Comparison of ENCODE assay signal across 23 mouse cellular contexts in genomic region chr12:41215186-41215585, GRCm38 (mm10).
A peak's percentile ranks its signal among the peaks of the same experiment; 100 is the strongest.
DNase-seq lines count a peak whose midpoint lies in the region; ATAC-seq and TF ChIP-seq lines count a peak whose summit lies in the region.
"Had no signal": no experiment of that assay in that cellular context is flagged by ENCODE, and none has a peak within 500 bp of the region (broad histone marks: within the 10 kb centered on the region; RNA-seq: fewer than 3 reads in every experiment).

No protein-coding gene starts in this region.

- H3K4me1 ChIP-seq in lung, embryonic 14.5 days (ENCODE audit: insufficient read depth), result no peaks in the 10 kb centered on the region
- H3K4me1 ChIP-seq in lung, postnatal 0 days (ENCODE audit: insufficient read depth, low read depth, low read length), result no peaks in the 10 kb centered on the region
- H3K4me1 ChIP-seq: embryonic facial prominence, embryonic 10.5 days; embryonic facial prominence, embryonic 12.5 days; forebrain, embryonic 13.5 days; forebrain, embryonic 15.5 days had no signal

- no peaks in the 10 kb centered on the region for H3K27me3 ChIP-seq in lung, embryonic 14.5 days (ENCODE audit: insufficient read depth, low read length)
- H3K27me3 ChIP-seq in lung, postnatal 0 days (replicated peaks; ENCODE audit: insufficient read depth, low read length), result no peaks in the 10 kb centered on the region
- H3K27me3 ChIP-seq: CH12.LX; embryonic facial prominence, embryonic 12.5 days; forebrain, embryonic 13.5 days; forebrain, embryonic 15.5 days; Patski had no signal

- no peak overlapping the region for H3K4me2 ChIP-seq in lung, embryonic 14.5 days
- H3K4me2 ChIP-seq in lung, postnatal 0 days (replicated peaks; ENCODE audit: low read depth, low read length), result no peak overlapping the region
- H3K4me2 ChIP-seq: embryonic facial prominence, embryonic 12.5 days; forebrain, embryonic 13.5 days; forebrain, embryonic 15.5 days had no signal

- WGBS in lung, embryonic 14.5 days, result 56% methylated on average over 1 of the region's 1 CpGs
- WGBS in lung, postnatal 0 days, result 30% methylated on average over 1 of the region's 1 CpGs

- DNase-seq in lung, embryonic 14.5 days, result peak; percentile 28
- no peak for DNase-seq in lung, postnatal 14 days
- DNase-seq in lung, postnatal 0 days (ENCODE audit: low spot score), result peak; percentile 27
- no peak for DNase-seq in lung, postnatal 4 days
- peak; percentile 6 for DNase-seq in lung, postnatal 36 days
- DNase-seq: adrenal gland, adult 8-10 months; adrenal gland, postnatal 14 days; adrenal gland, postnatal 36 days; B cell, adult 2 months; cerebellum, adult 11-12 months; cerebellum, adult 2 months; cerebellum, adult 9-10 months; cerebellum, postnatal 10 days; cerebellum, postnatal 25 days had no signal

- no peak overlapping the region for H3K27ac ChIP-seq in lung, embryonic 14.5 days (ENCODE audit: low read depth)
- H3K27ac ChIP-seq in lung, postnatal 0 days (ENCODE audit: low read length), result no peak overlapping the region
- H3K27ac ChIP-seq: embryonic facial prominence, embryonic 10.5 days; embryonic facial prominence, embryonic 12.5 days; forebrain, embryonic 13.5 days; forebrain, embryonic 15.5 days had no signal

- no peak for TF ChIP-seq CTCF in lung, embryonic 14.5 days (IDR thresholded peaks at IDR 0.05; ENCODE audit: low read depth)
- TF ChIP-seq CTCF in lung, postnatal 0 days (IDR thresholded peaks at IDR 0.05), result no peak

- H3K9ac ChIP-seq in lung, embryonic 14.5 days, result no peak overlapping the region
- H3K9ac ChIP-seq in lung, postnatal 0 days (replicated peaks; ENCODE audit: low read depth), result no peak overlapping the region
- H3K9ac ChIP-seq: embryonic facial prominence, embryonic 12.5 days; forebrain, embryonic 13.5 days; forebrain, embryonic 15.5 days had no signal

- no peaks in the 10 kb centered on the region for H3K36me3 ChIP-seq in lung, embryonic 14.5 days (ENCODE audit: insufficient read depth)
- no peaks in the 10 kb centered on the region for H3K36me3 ChIP-seq in lung, postnatal 0 days (ENCODE audit: insufficient read depth, low read length)
- H3K36me3 ChIP-seq: embryonic facial prominence, embryonic 10.5 days; embryonic facial prominence, embryonic 12.5 days; forebrain, embryonic 15.5 days; G1E had no signal

- H3K9me3 ChIP-seq in lung, embryonic 14.5 days (ENCODE audit: low read depth, low read length), result no peaks in the 10 kb centered on the region
- H3K9me3 ChIP-seq in lung, postnatal 0 days (ENCODE audit: low read length), result no peaks in the 10 kb centered on the region
- H3K9me3 ChIP-seq: embryonic facial prominence, embryonic 10.5 days; embryonic facial prominence, embryonic 12.5 days; forebrain, embryonic 13.5 days; forebrain, embryonic 15.5 days had no signal

- ATAC-seq in lung, embryonic 14.5 days (ENCODE audit: insufficient read depth), result no peak
- ATAC-seq in lung, postnatal 0 days, result peak; percentile 67
- ATAC-seq: activated CD4-positive, CD25-positive, alpha-beta regulatory T cell, adult 4 months; CD4-positive, CD25-positive, alpha-beta regulatory T cell, adult 4 months; forebrain, embryonic 13.5 days; forebrain, embryonic 15.5 days; Patski had no signal

- no peak overlapping the region for H3K4me3 ChIP-seq in lung, embryonic 14.5 days (ENCODE audit: low read depth, low read length)
- H3K4me3 ChIP-seq in lung, postnatal 0 days (ENCODE audit: low read depth, low read length), result no peak overlapping the region
- H3K4me3 ChIP-seq: embryonic facial prominence, embryonic 10.5 days; embryonic facial prominence, embryonic 12.5 days; forebrain, embryonic 13.5 days; forebrain, embryonic 15.5 days had no signal

- peak; percentile 66; the same call in 1 of the 2 replicates for TF ChIP-seq EP300 in lung, postnatal 0 days (IDR thresholded peaks at IDR 0.05)

Comparison
In these comparisons a context has a peak if more than half of its experiments do, and no peak if none do; other contexts are left out.
1. DNase-seq: peak in lung, embryonic 14.5 days (single experiment), lung, postnatal 0 days (single experiment) and lung, postnatal 36 days (single experiment); none in lung, postnatal 14 days (single experiment) and lung, postnatal 4 days (0 of 2).